Mouse (Mus musculus): ENCODE data around the gene Polr2h. TPM values are rescaled to one million over a fixed set of nuclear protein-coding genes. Genes with fewer than 3 reads are reported as not detected.
A peak's percentile ranks its signal among the peaks of the same experiment; 100 is the strongest.
"Not testable (repeated sequence)": the region's sequence is repeated elsewhere in the genome, so short reads cannot be mapped to it uniquely, and the experiment has no call there.

Gene Polr2h
- 10 to 100 TPM; 15.6 to 16.7 TPM for total RNA-seq (2021)

GRCm38 (mm10) chr16:20717181-20717977 lies at the start of gene Polr2h, which contains the start of gene Clcn2:
Gene Polr2h (plus strand): TSS chr16:20717665.
Gene Clcn2 (minus strand): TSS chr16:20717746.
- peak; percentile 98 for DNase-seq

GRCm38 (mm10) chr16:20668013-20668412 lies 49.5 kb upstream of the Polr2h start, which contains the start of gene Eif4g1:
Gene Eif4g1 (plus strand): TSS chr16:20668313.
- not testable (repeated sequence) for DNase-seq

GRCm38 (mm10) chr16:20670291-20670690 lies 47.2 kb upstream of the Polr2h start:
- DNase-seq: no peak

GRCm38 (mm10) chr16:20671886-20672285 lies 45.6 kb upstream of the Polr2h start:
- no peak for DNase-seq

GRCm38 (mm10) chr16:20672500-20672902 lies 45.0 kb upstream of the Polr2h start:
- DNase-seq: peak; percentile 97

GRCm38 (mm10) chr16:20672965-20673705 lies 44.3 kb upstream of the Polr2h start:
- peak; percentile 81 for DNase-seq

GRCm38 (mm10) chr16:20673706-20674303 lies 43.7 kb upstream of the Polr2h start:
- DNase-seq: peak; percentile 38

- no peak for DNase-seq
Observed at GRCm38 (mm10) chr16:20675213-20675612, 42.3 kb upstream of the Polr2h start.

- no peak for DNase-seq
Observed at GRCm38 (mm10) chr16:20676702-20677101, 40.8 kb upstream of the Polr2h start.

GRCm38 (mm10) chr16:20677380-20677779 lies 40.1 kb upstream of the Polr2h start:
- DNase-seq: no peak

GRCm38 (mm10) chr16:20677974-20678675 lies 39.3 kb upstream of the Polr2h start:
- peak; percentile 90 for DNase-seq

- no peak for DNase-seq
Observed at GRCm38 (mm10) chr16:20690774-20691173, 26.7 kb upstream of the Polr2h start.

- no peak for DNase-seq
Observed at GRCm38 (mm10) chr16:20691617-20692016, 25.8 kb upstream of the Polr2h start.

- no peak for DNase-seq
Observed at GRCm38 (mm10) chr16:20692241-20692965, 25.1 kb upstream of the Polr2h start.

- DNase-seq: peak; percentile 93
Observed at GRCm38 (mm10) chr16:20693111-20693701, 24.3 kb upstream of the Polr2h start, which contains the start of gene Fam131a. Gene Fam131a (plus strand): TSS chr16:20693241.

- peak; percentile 64 for DNase-seq
Observed at GRCm38 (mm10) chr16:20694781-20695180, 22.7 kb upstream of the Polr2h start.

- peak; percentile 95 for DNase-seq
Observed at GRCm38 (mm10) chr16:20695622-20696323, 21.7 kb upstream of the Polr2h start.

- DNase-seq: no peak
Observed at GRCm38 (mm10) chr16:20699266-20699665, 18.2 kb upstream of the Polr2h start.

GRCm38 (mm10) chr16:20700036-20700435 lies 17.4 kb upstream of the Polr2h start:
- peak; percentile 33 for DNase-seq

- no peak for DNase-seq
Observed at GRCm38 (mm10) chr16:20701316-20701715, 16.1 kb upstream of the Polr2h start.

Data from heart, postnatal 4 days (tissue).